Mouse (Mus musculus) macrophage (primary cell): ENCODE measurements around the gene Hbb-bs. TPM values are rescaled to one million over a fixed set of nuclear protein-coding genes. Genes with fewer than 3 reads are reported as not detected.
"Not testable (repeated sequence)": the region's sequence is repeated elsewhere in the genome, so short reads cannot be mapped to it uniquely, and the experiment has no call there.

Experiments used
- H3K27ac ChIP-seq: fragments of 350-480 bp; formaldehyde crosslinking; 2 replicates; pipeline ENCODE4 v1.9.0; 2021
- H3K36me3 ChIP-seq: fragments of 350-480 bp; formaldehyde crosslinking; 2 replicates; pipeline ENCODE4 v1.9.0; 2021; ENCODE audit errors: inconsistent target
- H3K4me3 ChIP-seq: fragments of 350-480 bp; formaldehyde crosslinking; 2 replicates; pipeline ENCODE4 v1.9.0; 2021; ENCODE audit errors: inconsistent target
- H3K79me2 ChIP-seq: fragments of 350-480 bp; formaldehyde crosslinking; 2 replicates; pipeline ENCODE4 v1.9.0; 2021; ENCODE audit errors: inconsistent target
- WGBS: methylation state at CpG from one replicate; pipeline ENCODE4 v1.1.7; 2026; ENCODE audit warnings: inconsistent platforms; ENCODE audit not compliant: missing documents; 5-methylcytosine and 5-hydroxymethylcytosine counted together
- polyA plus RNA-seq: library from polyadenylated mRNA; stranded (reverse); fragments of 250-400 nt; gene quantifications from 3 replicates; pipeline ENCODE4 v1.2.4, GENCODE M21; 2018; ENCODE audit warnings: inconsistent platforms

The Hbb-bs gene
- polyA plus RNA-seq, 1 experiment from 2014 or later, result not detected

DNA sequence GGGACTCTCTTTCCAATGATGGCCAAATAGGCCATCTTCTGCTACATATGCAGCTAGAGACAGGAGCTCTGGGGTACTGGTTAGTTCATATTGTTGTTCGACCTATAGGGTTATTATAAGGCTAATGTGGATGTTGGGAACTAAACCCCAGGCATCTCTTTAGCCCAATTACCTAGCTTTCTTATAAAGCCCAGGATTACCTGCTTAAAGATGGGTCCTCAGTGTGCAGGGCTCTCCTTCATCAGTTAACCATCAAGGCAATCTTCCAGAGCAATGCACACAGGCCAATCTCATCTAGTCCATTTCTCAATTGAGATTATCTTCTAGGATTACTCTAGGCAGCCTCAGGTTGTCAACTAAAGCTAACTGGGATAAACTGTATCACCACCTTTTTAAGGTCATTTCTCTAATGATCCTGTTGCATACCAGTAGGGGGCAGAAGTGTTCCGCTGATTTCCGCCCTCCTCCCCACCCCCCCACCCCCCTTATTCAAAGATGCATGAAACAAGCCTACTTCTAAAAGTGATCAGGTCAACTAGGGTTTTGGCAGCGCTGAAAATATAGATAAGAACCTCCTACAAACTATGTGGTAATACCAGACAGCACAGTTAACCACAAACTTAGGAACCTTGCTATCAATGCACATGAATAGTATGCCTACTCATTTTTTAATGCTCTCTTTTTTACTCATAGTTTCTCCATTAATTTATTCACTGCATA is 35.1 kb downstream of the Hbb-bs start:
- Histone ChIP-seq H3K36me3 (no peaks in the 10 kb centered on the region), H3K27ac (no peak overlapping the region), H3K79me2 (no peaks in the 10 kb centered on the region), H3K4me3 (no peak overlapping the region)
- WGBS, result 17% methylated on average over 4 of the region's 4 CpGs

DNA sequence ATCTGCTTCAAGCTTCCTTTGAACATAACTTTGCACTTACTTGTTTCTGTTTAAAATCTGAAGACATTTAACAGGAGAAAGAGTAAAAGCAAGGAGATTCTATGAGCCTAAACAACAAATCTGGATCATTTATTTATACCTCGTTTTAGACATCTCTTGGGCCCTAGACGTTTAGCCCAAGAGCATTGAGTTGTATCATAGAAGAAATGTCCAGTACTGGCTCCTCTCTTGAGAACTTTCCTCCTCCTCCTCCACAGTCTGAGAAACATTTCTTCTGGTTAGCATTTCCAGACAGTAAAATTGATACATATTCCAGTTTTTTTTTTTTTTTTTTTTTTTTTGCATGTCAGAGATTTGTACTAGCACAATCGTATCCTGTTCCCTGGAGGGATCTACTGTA is 36.2 kb downstream of the Hbb-bs start, which contains the start of gene Olfr67:
Olfr67 (minus strand) TSS at position 101 of the 400 bp plus-strand sequence.
- Histone ChIP-seq H3K36me3 (no peaks in the 10 kb centered on the region), H3K79me2 (no peaks in the 10 kb centered on the region), H3K27ac (no peak within 1 kb of the TSS), H3K4me3 (no peak within 1 kb of the TSS)
- 88% methylated on average over 1 of the region's 3 CpGs for WGBS

DNA sequence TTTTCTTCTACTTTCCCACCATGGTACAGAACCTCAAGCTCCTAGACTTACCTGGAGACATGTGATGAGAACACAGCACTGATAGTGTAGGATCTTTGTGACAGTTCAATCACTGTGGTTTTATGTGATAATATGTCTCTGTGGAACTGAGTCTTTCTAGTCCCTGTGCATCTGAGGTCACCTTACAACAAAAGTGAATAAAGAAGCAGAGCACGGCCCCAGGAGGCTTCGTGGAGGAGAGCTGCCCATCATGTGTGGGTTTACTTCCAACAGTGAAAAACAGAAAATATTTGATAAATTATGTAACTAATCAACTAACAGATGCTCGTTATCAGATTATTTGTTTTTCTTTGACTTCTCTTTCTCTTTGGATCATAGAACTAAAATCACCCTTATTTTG is 48.3 kb downstream of the Hbb-bs start, which contains the start of gene Olfr68:
Olfr68 (minus strand) TSS at position 101 of the 400 bp plus-strand sequence.
- WGBS, result 92% methylated on average over 3 of the region's 3 CpGs

DNA sequence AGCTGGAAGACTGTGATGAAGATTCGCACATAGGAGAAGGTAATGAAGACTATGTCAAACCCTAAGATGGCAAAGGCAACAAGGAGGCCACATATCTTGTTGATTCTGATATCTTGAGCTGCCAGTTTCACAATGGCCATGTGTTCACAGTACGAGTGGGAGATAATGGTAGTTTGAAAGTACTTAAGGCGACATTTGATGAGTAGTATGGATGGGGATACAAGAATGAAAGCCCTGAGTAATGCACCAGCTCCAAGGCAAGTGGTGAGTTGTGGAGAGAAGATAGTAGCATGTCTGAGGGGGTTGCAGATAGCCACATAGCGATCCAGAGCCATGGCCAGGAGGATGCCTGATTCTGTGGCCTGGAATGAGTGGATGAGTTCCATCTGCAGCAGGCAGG is 50.2 kb downstream of the Hbb-bs start:
- WGBS, result 100% methylated on average over 1 of the region's 4 CpGs
- H3K27ac ChIP-seq, H3K4me3 ChIP-seq, H3K36me3 ChIP-seq, H3K79me2 ChIP-seq: not testable (repeated sequence)

More for the DNA sequence above, 48.3 kb downstream of the Hbb-bs start, which contains the start of gene Olfr68:
- Histone ChIP-seq H3K27ac (no peak within 1 kb of the TSS), H3K36me3 (no peaks in the 10 kb centered on the region), H3K4me3 (no peak within 1 kb of the TSS), H3K79me2 (no peaks in the 10 kb centered on the region)

Other genes with a start within 250 kb of the Hbb-bs start
- gene Olfr618, start 238.0 kb downstream of the Hbb-bs start, polyA plus RNA-seq, result not detected in 3 replicates
- gene Olfr619, start 227.5 kb downstream of the Hbb-bs start, polyA plus RNA-seq, result not detected in 3 replicates
- not detected in 3 replicates for gene Olfr620, start 215.6 kb downstream of the Hbb-bs start, polyA plus RNA-seq
- not detected in 3 replicates for gene Olfr622, start 185.4 kb downstream of the Hbb-bs start, polyA plus RNA-seq
- not detected in 3 replicates for gene Olfr623, start 164.4 kb downstream of the Hbb-bs start, polyA plus RNA-seq
- gene Olfr624, start 156.9 kb downstream of the Hbb-bs start, polyA plus RNA-seq, result 0.09 to 0.15 TPM (median 0.09 TPM) in 3 replicates
- not detected in 3 replicates for gene Olfr625-ps1, start 145.4 kb downstream of the Hbb-bs start, polyA plus RNA-seq
- not detected in 3 replicates for gene Olfr243, start 113.4 kb downstream of the Hbb-bs start, polyA plus RNA-seq
- not detected in 3 replicates for gene Olfr628, start 97.7 kb downstream of the Hbb-bs start, polyA plus RNA-seq
- not detected in 3 replicates for gene Olfr629, start 83.2 kb downstream of the Hbb-bs start, polyA plus RNA-seq
- gene Olfr630, start 70.8 kb downstream of the Hbb-bs start, polyA plus RNA-seq, result not detected in 3 replicates
- gene Olfr69, start 56.5 kb downstream of the Hbb-bs start, polyA plus RNA-seq, result not detected in 3 replicates
- gene Olfr68, start 48.4 kb downstream of the Hbb-bs start, polyA plus RNA-seq, result not detected in 3 replicates
- gene Olfr67, start 36.3 kb downstream of the Hbb-bs start, polyA plus RNA-seq, result not detected in 3 replicates
- not detected in 3 replicates for gene Hbb-bt, start 14.1 kb downstream of the Hbb-bs start, polyA plus RNA-seq
- not detected in 3 replicates for gene Hbb-bh2, start 12.4 kb upstream of the Hbb-bs start, polyA plus RNA-seq
- gene Hbb-bh1, start 15.1 kb upstream of the Hbb-bs start, polyA plus RNA-seq, result not detected in 3 replicates
- not detected in 3 replicates for gene Hbb-y, start 25.1 kb upstream of the Hbb-bs start, polyA plus RNA-seq
- not detected in 3 replicates for gene Olfr66, start 58.2 kb upstream of the Hbb-bs start, polyA plus RNA-seq
- gene Olfr64, start 66.4 kb upstream of the Hbb-bs start, polyA plus RNA-seq, result not detected in 3 replicates
- gene Olfr65, start 75.4 kb upstream of the Hbb-bs start, polyA plus RNA-seq, result not detected in 3 replicates
- gene Olfr631, start 100.7 kb upstream of the Hbb-bs start, polyA plus RNA-seq, result not detected in 3 replicates
- not detected in 3 replicates for gene Olfr632, start 106.3 kb upstream of the Hbb-bs start, polyA plus RNA-seq
- gene Olfr633, start 116.3 kb upstream of the Hbb-bs start, polyA plus RNA-seq, result not detected in 3 replicates
- gene Olfr635, start 143.1 kb upstream of the Hbb-bs start, polyA plus RNA-seq, result not detected in 3 replicates
- not detected in 3 replicates for gene Olfr638, start 170.7 kb upstream of the Hbb-bs start, polyA plus RNA-seq
- gene Olfr639, start 189.2 kb upstream of the Hbb-bs start, polyA plus RNA-seq, result not detected in 3 replicates
- not detected in 3 replicates for gene Olfr640, start 197.5 kb upstream of the Hbb-bs start, polyA plus RNA-seq
- gene Olfr641, start 207.3 kb upstream of the Hbb-bs start, polyA plus RNA-seq, result not detected in 3 replicates
- gene Olfr642, start 224.6 kb upstream of the Hbb-bs start, polyA plus RNA-seq, result not detected in 3 replicates
- gene 4930516K23Rik, start 233.3 kb upstream of the Hbb-bs start, polyA plus RNA-seq, result not detected in 3 replicates
- gene Olfr644, start 243.8 kb upstream of the Hbb-bs start, polyA plus RNA-seq, result not detected in 3 replicates